Mouse (Mus musculus): ENCODE measurements at regions not wholly inside any gene's neighbourhood (a gene's known extent, or its start where the extent isn't known, plus 50 kb on each side); places are given as distances from the start of the nearest gene placed in this dataset.

DNA sequence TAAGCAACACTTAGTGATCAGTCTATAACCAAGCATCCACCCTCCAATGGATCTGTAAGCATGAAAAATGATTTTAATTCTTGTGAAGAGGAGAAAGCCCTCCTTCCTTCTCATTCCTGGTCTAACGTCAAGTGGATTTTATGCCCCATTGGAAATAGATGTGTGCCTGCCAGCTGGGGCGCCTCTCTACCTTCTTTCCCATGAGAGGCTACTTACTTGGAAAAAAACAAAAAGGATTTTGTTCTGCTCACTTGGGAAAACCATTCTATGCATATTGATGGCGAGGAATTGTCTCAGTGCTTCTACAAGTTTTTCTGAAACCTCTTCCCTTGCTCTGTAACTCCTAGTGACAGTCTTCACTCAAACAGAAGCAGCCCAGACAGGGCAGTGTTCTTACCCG lies 84.1 kb downstream of the Rnd3 start:
- TF ChIP-seq CTCF (IDR thresholded peaks at IDR 0.05; ENCODE audit: insufficient read depth, low read length) (no peak), POLR2A (IDR thresholded peaks at IDR 0.05; ENCODE audit: borderline replicate concordance, extremely low read depth, low read depth, low read length) (no peak)

Measured in lung, adult 2 months (tissue).